Mouse (Mus musculus) ovary, adult 18-20 months (tissue): ENCODE data around the gene Galnt13.
"Not testable (repeated sequence)": the region's sequence is repeated elsewhere in the genome, so short reads cannot be mapped to it uniquely, and the experiment has no call there.

Experiments used
- DNase-seq: peaks from one replicate; pipeline ENCODE4 v3.0.0; 2022; ENCODE audit warnings: low spot score, mixed read lengths

Gene Galnt13

DNA sequence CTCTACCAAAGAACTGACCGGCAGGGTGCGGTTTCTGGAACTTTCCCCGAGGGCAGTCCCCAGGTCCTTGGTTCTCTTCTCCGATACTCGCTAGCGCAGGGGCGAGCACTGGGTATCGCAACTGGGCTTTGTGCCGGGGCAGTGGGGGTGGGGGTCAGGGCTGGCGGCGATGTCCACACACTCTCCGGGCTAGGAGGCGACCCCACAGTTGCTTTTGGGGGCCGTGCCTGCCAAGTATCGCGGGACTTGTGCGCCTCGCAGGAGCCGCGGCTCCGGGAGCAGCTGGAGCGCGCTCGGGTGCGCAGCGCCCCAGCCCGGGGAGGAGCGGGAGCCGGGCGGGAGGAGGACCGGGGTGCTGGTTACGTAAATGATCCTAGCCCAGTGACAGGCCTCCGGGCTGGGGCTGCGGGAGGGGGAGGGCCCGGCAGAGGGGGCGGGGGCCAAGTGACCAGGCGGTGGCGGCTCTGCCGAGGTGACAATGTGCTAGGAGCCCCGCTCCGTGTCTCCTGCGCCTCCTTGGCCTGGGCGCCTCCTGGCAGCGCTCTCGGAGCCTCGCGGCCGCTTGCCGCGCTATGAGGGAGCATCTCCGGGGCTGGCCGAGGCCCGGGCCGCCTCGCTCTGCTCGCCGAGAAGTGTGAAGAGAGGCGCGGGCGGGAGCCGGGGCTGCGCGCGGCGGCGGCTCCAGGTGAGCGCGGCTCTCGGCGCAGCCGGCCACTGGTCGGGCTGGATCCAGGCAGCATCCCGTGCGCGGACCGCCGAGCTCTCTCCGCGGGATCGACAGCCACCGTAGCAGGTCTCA, at the start of gene Galnt13:
Gene Galnt13 (plus strand): TSS at position 381 of the 799 bp plus-strand sequence.
- no peak for DNase-seq

DNA sequence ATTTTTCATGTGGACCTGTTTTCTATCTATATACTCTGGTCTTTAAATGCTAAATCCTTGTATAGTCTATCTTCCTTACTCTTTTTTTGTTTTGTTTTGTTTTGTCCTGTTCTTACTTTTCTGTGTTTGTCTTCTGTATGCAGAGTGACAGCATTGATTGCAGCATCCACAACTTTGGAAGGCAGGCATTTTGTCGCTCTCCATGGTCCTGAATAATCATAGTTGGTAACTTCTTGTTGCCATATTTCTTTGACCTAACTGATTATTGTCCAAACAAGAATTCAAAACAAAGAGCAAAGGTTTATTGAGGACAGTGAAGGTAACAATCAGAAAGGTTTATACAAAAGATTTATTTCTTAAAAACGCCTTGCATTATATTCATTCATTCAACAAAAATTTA, 5.1 kb upstream of the Galnt13 start:
- no peak for DNase-seq

DNA sequence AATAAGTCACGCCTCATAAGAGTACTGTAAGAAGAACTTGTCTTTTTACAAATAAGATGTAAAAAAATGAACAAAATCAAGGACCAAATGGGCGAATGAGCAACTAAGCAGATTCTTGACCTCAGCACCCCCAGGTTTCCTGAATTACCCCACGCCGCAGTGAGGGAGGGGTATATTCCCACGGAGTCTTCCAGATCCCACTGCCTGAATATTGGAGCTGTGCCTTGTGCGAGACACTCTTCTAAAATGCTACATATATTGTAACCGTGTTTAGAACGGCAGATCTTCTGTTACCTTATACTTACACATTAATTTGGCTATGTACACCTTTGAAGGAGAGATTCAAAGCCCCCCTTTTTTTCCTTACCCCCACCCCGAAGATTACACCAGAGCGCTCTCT, 737 bp upstream of the Galnt13 start:
- DNase-seq, result no peak

DNA sequence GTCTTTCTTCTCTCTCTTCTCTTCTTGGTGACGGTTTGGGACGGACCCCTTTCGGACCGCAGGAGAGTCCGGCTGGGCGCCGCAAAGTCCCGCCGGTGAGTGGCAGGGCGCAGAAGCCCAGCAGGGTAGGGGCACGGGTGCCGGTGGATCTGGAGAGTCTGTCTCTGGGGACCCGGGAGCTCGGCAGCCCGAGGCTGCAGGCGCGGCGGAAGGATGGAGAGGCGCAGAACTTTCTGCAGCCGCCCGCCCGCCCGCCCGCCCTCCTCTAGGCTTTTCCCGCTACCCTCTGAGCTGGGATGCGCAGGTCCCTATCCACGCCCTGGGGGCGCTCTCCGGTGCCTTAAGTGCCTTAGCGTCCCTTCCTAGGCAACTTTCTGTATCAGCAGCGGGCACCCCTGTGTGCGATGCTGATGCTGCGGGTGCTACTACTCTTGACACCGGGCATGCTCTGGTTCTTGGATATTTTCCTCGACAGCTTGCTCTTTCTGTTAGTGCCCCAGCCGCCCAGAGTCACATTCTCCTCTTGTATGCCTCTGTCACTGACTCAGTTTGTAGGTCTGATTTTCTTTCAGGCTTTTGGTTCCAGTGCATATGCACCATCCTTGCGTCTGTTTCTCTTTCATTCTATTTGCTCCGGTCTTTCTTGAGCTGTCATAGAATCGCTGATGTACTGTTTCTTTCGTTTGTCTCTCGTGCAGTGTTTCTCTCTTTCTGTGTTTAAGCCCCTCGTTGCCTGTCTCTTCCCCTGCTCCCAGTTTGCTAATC, 801 bp downstream of the Galnt13 start:
- no peak for DNase-seq

DNA sequence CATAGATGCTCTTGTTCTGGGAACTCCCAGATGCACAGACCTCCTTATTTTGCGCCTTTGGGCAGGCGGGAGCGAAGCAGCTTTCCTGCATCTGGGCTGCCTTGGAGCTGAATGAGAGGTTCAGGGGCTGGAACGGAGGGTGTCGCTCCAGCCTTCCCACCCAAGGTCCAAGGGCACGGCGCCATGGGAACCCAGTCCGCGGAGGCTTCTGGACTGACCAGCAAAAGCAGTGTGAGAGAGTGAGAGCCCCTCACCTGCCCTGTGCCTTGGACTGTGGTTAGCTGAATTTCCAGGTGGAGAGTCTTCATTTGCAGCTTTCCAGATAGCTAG, 1.3 kb downstream of the Galnt13 start:
- no peak for DNase-seq

DNA sequence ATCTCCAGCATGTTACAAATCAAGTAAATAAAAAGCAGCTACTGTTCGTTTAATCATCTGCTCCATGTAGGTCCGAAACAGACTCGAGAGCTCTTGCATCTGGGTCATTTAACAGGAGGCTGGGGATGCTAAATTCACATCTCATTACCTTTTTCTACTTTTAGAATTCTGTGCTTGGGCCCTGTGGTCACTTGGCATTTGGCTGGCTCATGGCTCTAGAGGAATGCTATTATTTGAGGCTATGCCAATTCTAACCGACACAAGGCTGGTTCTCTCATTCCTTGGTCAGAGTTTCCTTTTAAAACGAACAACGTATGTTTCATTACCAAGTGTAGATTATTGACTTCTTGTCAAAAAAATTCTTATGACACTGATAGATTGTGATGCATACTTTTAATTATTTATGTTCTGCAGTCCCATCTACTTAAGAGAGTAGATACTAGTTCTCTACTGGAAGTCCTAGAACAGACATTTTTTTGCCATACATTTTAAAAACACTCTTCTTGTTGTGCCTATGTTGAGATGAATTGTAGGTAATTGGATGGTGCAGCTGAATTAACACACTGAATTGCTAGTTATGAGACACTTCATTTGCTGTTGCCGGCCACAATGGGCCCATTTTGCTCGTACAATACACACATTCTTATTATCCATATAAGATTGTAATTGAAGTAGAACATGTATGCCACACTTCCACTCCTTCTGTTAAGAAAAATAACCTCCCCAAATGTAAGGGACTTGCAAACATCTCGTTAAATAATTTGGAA, 6.8 kb downstream of the Galnt13 start:
- no peak for DNase-seq

DNA sequence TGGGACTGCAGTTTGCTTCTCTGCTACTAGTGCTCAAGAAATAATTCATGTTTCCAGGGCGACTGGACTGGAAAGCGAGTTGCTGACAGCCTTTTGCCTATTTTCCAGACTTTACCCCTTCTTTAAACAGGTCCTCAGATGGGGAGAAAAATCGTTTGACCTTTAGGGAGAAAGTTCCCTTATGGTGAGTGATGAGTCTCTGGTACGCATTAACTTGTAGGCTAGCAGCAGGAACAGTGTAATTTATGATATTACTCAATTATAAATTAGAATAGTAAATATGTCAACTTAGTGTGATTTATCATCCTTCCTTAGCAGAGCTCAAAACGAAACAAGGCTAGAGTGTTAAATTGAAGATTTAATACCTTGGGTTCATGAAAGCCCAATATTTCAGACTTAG, 47.3 kb downstream of the Galnt13 start:
- DNase-seq, result no peak

DNA sequence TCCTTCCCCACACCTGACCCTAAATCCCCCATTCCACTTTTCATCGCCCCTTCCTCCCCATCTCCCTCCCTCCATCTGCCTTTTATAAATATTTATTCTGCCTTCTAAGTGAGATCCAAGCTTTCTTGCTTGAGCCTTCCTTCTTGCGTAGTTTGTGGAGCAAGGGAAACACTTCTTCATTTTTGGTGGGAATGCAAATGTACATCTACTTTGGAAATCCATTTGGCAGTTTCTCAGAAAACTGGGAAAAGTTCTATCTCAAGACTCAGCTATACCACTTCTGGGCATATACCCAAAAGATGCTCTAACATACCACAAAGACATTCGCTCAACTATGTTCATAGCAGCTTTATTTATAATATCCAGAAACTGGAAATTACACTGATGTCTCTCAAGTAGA, 86.9 kb downstream of the Galnt13 start:
- no peak for DNase-seq

DNA sequence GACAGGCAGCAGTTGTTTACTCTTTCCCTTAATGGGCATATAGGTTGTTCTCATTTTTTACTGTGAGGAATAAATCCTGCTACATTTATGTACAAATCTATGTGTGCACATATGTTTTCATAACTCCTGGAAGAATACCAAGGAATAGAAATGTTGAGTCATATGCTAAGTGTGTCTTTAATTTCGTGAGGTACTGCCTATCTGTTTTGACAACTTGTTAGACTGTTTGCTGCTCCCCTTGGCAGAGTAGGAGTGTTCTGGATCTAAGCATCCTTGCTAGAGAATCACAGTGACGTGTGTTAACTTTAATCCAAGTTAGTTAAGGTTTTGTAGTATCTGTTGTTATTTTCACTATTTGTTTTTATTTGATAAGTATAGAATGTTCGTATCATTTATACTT, 91.0 kb downstream of the Galnt13 start:
- DNase-seq, result no peak

DNA sequence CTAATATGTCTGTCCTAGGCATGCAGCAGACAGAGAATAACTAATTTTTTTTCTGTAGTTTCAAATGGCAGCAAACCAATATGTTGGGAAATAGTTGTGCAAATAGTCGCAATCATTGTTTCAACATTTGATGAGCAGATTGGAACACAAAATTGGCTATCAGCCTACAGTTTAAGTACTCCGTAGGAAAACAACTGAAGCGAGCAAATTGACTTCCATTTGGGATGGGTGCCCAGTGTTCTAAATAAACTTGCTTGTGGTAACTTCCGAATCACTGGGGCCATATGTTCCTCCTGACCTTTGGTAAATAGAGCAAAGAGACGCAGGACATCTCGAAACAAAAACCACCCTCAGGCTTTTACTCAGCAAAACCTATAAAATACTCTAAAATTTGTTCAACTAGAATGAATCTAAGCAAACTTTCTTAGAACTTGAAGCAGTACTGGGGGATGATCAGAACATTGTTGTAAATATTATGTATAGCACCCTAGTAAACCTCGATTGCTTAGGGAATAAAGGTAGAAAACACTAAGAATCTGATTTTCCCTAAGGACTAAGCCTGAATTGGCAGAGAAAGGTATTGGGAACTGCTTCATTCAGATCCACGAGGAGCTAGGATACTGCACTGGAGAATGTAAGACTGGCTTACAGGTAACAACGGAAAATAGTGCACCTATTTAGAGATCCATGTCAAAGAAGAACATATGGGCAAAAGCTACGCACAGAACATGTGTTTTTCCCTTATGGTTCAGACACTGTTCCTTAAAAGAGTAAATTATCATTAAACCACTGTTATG, 122.4 kb downstream of the Galnt13 start:
- no peak for DNase-seq

DNA sequence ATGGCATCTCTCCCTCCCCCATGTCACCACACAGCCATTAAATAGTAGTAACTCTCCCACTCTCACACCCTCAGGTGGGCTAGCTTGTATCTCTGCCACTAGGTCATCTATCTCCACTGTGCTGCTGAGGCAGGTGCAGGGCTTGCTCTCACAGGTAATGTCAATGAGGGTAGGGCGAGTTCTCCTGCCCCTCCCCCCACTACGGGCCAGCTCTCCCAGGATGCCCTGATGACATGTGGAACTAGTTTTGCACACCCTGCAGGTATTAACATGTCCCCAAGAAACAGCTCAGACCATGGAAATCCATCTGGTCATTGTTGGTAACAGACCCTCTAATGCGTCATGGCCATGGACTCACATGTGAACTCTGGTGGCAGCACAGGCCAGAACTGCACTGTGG, 129.0 kb downstream of the Galnt13 start:
- DNase-seq, result no peak

DNA sequence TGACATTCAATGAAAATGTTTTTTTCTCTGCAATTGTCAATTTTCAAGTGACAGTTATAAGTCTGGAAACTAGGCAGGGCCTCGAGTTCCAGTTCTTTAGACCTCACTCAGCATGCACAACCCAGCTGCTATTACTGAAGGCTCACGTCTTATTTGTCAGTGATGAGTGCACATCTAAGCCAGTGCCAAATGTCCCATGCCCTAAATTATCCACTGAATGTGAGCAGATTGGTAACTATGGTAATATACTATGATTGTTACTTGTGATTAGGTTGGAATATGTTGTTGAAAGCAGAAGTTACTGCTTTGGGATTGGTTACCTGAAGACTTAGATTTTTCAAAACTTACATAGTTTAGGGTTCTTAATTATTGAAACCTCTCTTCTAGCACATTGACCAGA, 131.1 kb downstream of the Galnt13 start:
- no peak for DNase-seq

DNA sequence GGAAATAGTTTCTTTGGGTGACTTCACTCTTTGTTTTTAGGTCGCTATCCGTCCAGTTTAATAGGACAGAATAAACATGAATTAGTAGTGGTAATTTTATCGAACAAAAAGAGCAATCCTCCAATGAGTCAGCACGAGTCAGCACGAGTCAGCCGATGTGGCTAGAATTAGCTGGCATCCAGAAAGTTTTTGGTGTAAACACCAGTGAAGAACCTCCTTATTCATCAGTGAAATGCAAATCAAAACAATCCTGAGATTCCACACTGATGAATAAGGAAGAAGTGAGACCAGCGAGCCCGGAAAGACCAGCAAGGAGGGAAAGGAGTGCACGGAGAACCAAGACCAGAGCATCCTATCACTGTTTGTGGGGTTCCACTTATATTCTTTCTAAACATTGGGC, 131.5 kb downstream of the Galnt13 start:
- DNase-seq, result no peak

DNA sequence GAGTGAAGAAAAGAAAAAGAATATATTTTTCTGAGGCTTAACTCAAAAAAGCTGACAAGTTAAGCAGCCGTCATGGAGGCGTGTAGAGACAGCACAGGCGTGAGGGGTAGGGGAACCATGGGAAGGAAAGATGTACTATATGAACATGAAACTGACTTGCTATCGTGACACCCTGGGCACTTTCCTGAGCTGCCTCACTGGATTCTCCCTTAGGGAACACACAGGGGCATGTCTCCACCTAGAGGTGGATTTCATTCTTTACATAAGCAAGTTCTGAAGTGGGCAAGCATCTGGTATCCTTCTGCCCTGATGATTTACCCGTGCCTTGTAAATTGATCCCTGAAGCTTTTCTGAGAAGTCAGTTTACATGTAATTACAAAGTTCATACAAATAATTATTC, 277.7 kb downstream of the Galnt13 start:
- not testable (repeated sequence) for DNase-seq

DNA sequence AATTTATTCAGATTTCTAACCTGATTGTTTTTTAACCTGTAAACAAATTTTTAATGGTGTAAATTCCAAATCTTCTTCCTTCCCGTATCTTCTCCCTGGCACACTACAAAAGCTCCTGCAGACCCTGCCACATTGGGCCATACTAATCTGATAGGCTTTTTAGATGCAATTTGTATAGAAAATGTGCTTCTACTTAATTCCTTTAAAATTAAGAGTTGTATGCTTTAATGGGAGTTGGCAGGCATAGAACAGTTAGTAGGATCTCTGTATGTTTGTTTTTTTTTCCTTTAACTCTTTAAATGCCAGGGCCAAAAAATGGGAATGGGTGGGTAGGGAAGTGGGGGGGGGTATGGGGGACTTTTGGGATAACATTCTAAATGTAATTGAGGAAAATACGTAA, 315.1 kb downstream of the Galnt13 start:
- DNase-seq, result no peak

DNA sequence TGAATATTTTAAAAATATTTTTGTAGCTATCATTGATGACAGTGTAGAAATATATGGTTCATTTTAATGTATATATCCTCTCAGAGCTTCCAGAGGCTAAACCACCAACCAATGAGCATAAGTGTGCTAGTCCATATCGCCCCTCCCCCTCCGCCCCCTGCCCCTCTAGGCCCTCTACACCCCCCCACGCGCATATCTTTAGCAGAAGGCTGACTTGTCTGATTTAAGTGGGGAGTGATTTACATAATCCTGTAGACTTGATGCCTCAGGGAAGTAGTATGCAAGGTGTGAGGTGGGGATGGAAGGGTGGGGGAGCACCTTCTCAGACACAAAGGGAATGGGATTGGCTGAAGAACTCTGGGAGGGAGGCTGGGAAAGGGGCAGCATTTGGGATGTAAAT, 323.7 kb downstream of the Galnt13 start:
- DNase-seq, result no peak

DNA sequence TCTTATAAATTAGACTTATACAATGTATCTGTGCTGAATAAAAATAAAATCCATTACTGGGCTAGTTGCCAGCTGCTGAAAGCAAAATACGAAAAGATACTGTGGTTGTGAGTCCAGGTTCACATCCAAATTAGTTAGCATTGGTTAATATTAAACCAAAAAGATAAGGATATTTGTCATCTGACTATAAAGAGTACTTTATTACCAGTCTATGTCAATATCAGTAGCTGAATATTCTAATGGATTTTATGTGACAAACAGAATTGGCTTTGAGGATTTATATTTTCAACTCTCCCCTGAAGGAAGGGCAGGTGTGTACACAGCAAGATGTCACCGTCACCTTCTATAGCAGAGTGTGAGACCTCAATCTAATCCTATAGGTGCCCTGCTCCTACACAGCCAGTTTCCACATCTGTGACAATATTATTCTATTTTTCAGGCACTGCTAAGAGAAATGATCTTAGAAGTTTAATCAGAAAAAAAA, 342.7 kb downstream of the Galnt13 start:
- DNase-seq, result no peak

DNA sequence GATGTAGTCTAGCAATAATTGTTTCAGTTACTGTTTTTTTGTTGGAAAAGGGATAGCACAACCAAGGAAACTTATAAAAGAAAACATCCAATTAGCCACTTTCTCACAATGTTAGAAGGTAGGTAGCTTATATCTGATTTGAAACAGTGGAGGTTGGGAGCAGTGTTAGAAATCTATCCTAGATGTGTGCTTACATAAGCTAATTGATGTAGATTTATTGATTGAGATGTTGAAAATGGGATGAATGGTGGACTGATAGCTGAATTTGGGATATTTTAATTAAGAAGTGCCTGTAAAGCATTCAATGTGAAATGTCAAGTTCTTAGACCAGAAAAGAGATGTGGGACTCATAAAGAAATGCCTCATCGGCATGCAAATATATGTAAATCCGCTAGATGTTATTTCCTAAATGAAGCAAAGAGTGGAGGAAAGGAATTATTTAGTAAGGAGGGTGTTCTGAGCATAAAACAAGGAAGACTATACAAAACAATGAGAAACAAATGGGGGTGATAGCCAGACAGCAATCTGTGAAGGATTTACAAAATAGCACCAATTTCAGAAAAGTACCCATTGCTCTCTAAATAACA, 377.6 kb downstream of the Galnt13 start:
- no peak for DNase-seq

DNA sequence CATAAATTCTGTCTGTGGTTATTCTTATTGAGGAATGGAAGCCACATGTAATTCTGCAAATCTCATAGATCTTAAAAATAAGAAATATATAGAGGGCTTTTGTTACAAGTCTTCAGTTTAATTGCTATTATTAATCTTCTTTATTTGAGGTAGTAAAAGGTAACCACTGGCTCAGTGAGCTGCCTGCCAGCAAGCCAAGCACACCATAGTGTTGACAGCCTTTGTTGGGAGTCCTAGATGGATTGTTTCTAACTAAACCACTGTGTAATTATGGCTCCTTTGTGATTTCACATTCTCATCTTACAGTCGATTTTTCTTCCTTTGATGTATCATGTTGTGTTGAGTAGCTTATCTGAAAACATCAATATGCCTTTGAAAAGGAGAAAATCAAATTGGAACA, 405.1 kb downstream of the Galnt13 start:
- no peak for DNase-seq

DNA sequence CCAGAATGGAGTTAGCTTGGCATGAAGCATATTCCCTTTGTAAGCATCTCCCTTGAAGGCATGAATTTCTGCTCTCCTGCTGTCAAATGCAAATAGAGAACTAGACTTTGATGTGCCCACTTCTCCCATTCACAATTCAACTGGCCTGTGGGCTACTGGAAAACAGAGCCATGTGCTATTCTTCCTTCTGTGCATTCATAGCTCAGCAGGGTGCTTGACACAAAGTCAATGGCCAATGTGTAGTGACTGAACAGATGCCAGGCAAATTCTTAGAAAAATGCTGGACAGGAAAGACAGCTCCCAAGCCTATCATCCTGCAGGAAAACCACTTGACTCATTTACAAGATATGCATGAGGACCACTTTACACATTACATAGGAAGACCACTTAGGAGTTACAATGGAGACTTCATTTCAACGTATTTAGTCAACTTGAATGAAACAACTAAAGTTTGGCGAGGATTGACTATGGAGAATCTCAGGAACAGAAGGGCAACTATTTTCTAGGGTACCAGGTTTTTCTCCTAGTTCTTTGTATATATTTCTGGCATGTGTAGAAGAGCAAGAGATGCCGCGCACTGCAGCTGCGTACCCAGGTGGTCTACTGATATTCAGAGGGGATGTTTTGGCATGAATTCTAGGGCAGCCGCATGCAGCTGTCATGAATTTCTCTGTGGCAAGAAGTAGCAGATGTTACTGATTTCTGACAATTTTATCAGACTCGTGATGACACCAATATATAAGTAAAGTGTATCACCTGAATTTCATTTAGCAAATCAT, 470.4 kb downstream of the Galnt13 start:
- DNase-seq, result no peak
